Mouse (Mus musculus) myocyte (in vitro differentiated cells): ENCODE data around the gene Prelid1.

Experiments used
- E2F4 ChIP-seq: IDR thresholded peaks from one replicate; pipeline ENCODE4 v1.6.1; 2011; ENCODE audit warnings: mild to moderate bottlenecking, control low read depth, moderate library complexity; ENCODE audit not compliant: insufficient read depth
- MAX ChIP-seq: IDR thresholded peaks from one replicate; pipeline ENCODE4 v1.6.1; 2011; ENCODE audit warnings: low read depth, mild to moderate bottlenecking, control low read depth
- POLR2A ChIP-seq: IDR thresholded peaks from one replicate; pipeline ENCODE4 v1.6.1; 2011; ENCODE audit warnings: low read depth, mild to moderate bottlenecking, control low read depth, moderate library complexity; ENCODE audit not compliant: insufficient read length
- POLR2AphosphoS2 ChIP-seq: IDR thresholded peaks from one replicate; pipeline ENCODE4 v1.6.1; 2011; ENCODE audit warnings: low read depth, control low read depth; ENCODE audit not compliant: insufficient read length
- TCF12 ChIP-seq: IDR thresholded peaks from one replicate; pipeline ENCODE4 v1.6.1; 2011; ENCODE audit warnings: mild to moderate bottlenecking, control low read depth; ENCODE audit not compliant: poor library complexity, insufficient read depth, severe bottlenecking
- USF1 ChIP-seq: IDR thresholded peaks from one replicate; pipeline ENCODE4 v1.6.1; 2011; ENCODE audit warnings: low read depth, mild to moderate bottlenecking, control low read depth, moderate library complexity

GRCm38 (mm10) chr13:55344286-55344685 lies 24.0 kb downstream of the Prelid1 start:
- no peak for TF ChIP-seq USF1
- no peak for TF ChIP-seq POLR2A
- TF ChIP-seq POLR2AphosphoS2: no peak
- no peak for TF ChIP-seq MAX
- TF ChIP-seq TCF12: no peak
- no peak for TF ChIP-seq E2F4
